ENCODE assay signal across 9 mouse cellular contexts in the genomic region with DNA sequence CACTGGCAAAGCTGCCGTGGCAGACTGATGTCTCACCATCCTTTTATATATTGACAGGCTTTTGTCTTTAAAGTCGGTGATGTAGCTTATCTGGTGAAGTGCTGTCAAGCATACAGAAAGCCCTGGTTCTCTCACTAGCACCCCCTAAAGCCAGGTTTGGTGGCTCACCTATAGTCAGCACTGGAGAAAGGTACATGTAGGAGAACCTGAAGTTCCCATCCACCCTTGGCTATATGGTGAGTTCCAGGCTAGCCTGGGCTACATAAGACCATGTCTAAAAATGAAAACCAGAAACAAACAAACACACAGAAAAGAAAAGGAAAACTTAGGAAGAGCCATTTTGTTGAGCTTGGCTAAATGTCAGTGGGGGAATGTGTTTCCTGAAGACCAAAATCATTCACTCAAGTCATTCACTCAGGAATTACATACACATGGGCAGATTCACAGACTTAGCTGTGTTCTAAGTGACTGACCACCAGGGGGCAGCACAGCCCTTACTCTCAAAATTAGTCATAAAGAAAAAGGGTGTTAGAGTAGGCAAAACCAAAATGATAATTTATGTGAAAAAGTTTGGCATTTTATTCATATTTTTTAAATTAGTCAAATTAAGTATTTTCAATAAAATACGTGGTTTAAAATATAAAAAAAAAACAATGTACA. TPM values are rescaled to one million over a fixed set of nuclear protein-coding genes. Genes with fewer than 3 reads are reported as not detected.
DNase-seq lines count a peak whose midpoint lies in the region; ATAC-seq lines count a peak whose summit lies in the region.
"Had no signal": no experiment of that assay in that cellular context is flagged by ENCODE, and none has a peak within 500 bp of the region (broad histone marks: within the 10 kb centered on the region; RNA-seq: fewer than 3 reads in every experiment).

No protein-coding gene starts in this region.

- no peaks in the 10 kb centered on the region for H3K4me1 ChIP-seq in forebrain, embryonic 15.5 days
- no peaks in the 10 kb centered on the region for H3K4me1 ChIP-seq in hindbrain, embryonic 16.5 days (ENCODE audit: control insufficient read depth, insufficient read depth, low read depth, low read length)
- H3K4me1 ChIP-seq in midbrain, embryonic 10.5 days = no peaks in the 10 kb centered on the region
- H3K4me1 ChIP-seq: limb, embryonic 13.5 days had no signal

- no peak overlapping the region for H3K9ac ChIP-seq in forebrain, embryonic 15.5 days (replicated peaks)
- no peak overlapping the region for H3K9ac ChIP-seq in hindbrain, embryonic 16.5 days (ENCODE audit: low read depth, low read length)
- H3K9ac ChIP-seq: limb, embryonic 13.5 days had no signal

- no peak overlapping the region for H3K27ac ChIP-seq in forebrain, embryonic 15.5 days (replicated peaks)
- H3K27ac ChIP-seq in hindbrain, embryonic 16.5 days (ENCODE audit: low read depth, low read length) = no peak overlapping the region
- no peak overlapping the region for H3K27ac ChIP-seq in midbrain, embryonic 10.5 days (replicated peaks)
- H3K27ac ChIP-seq: limb, embryonic 13.5 days had no signal

- no peak overlapping the region for H3K4me2 ChIP-seq in forebrain, embryonic 15.5 days (replicated peaks)
- no peak overlapping the region for H3K4me2 ChIP-seq in hindbrain, embryonic 16.5 days (ENCODE audit: low read length)
- H3K4me2 ChIP-seq: limb, embryonic 13.5 days had no signal

- H3K27me3 ChIP-seq in forebrain, embryonic 15.5 days = no peaks in the 10 kb centered on the region
- no peaks in the 10 kb centered on the region for H3K27me3 ChIP-seq in hindbrain, embryonic 16.5 days (replicated peaks; ENCODE audit: control insufficient read depth, insufficient read depth, low read length)
- H3K27me3 ChIP-seq in midbrain, embryonic 10.5 days (ENCODE audit: low read depth, poor library complexity, severe bottlenecking) = no peaks in the 10 kb centered on the region
- H3K27me3 ChIP-seq: limb, embryonic 13.5 days had no signal

- peak; percentile 74 for ATAC-seq in forebrain, embryonic 15.5 days (replicated peaks)
- ATAC-seq in hindbrain, embryonic 16.5 days = peak; percentile 71

- 65% methylated on average over 3 of the region's 3 CpGs for whole genome bisulfite sequencing in forebrain, embryonic 15.5 days
- 65% methylated on average over 3 of the region's 3 CpGs for WGBS in hindbrain, embryonic 16.5 days
- 67% methylated on average over 3 of the region's 3 CpGs for WGBS in midbrain, embryonic 10.5 days

- peaks cover 16% of the 10 kb centered on the region; the same call in 1 of the 2 replicates for H3K36me3 ChIP-seq in forebrain, embryonic 15.5 days
- 0 out of 2 replicates have a peak, but pooled peaks cover 5% of the 10 kb centered on the region for H3K36me3 ChIP-seq in hindbrain, embryonic 16.5 days (ENCODE audit: control insufficient read depth, insufficient read depth, low read length)
- H3K36me3 ChIP-seq in midbrain, embryonic 10.5 days = peaks cover 41% of the 10 kb centered on the region

- H3K4me3 ChIP-seq in forebrain, embryonic 15.5 days = no peak overlapping the region
- H3K4me3 ChIP-seq in hindbrain, embryonic 16.5 days (ENCODE audit: low read length) = no peak overlapping the region
- H3K4me3 ChIP-seq in midbrain, embryonic 10.5 days = no peak overlapping the region
- H3K4me3 ChIP-seq: limb, embryonic 13.5 days had no signal

- DNase-seq in NIH3T3 (ENCODE audit: low read depth) = peak; percentile 93
- DNase-seq in cerebellum, adult 11 months = peak; percentile 47
- DNase-seq in left cerebral cortex, adult 18-20 months (ENCODE audit: low spot score in 2 of 2) = peak; percentile 71 to 79
- peak; percentile 69 for DNase-seq in midbrain, embryonic 10.5 days (ENCODE audit: low spot score)
- DNase-seq in right cerebral cortex, postnatal 36 days (ENCODE audit: low spot score in 2 of 2) = peak; percentile 54 to 65
- peak; percentile 29 for DNase-seq in yolk sac, embryonic 10.5 days (ENCODE audit: low spot score)

- no peaks in the 10 kb centered on the region for H3K9me3 ChIP-seq in forebrain, embryonic 15.5 days
- H3K9me3 ChIP-seq in hindbrain, embryonic 16.5 days (ENCODE audit: control insufficient read depth, low read length) = no peaks in the 10 kb centered on the region
- H3K9me3 ChIP-seq in midbrain, embryonic 10.5 days (replicated peaks) = no peaks in the 10 kb centered on the region
- H3K9me3 ChIP-seq: limb, embryonic 13.5 days had no signal

RNA-seq across cellular contexts. Expression of gene Pot1b, which starts 10.1 kb away (rescaled TPM):
- polyA plus RNA-seq in forebrain, embryonic 15.5 days (2015; fragmentation: Nextera tagmentation; extraction: Ambion mirVana) = 9.0 and 9.8 TPM in 2 replicates
- polyA plus RNA-seq in hindbrain, embryonic 16.5 days (2015; fragmentation: Nextera tagmentation; extraction: Ambion mirVana) = 5.3 and 5.8 TPM in 2 replicates
- total RNA-seq in left cerebral cortex, adult 18-20 months (2021) = 1 to 10 TPM; 5.4 to 5.9 TPM
- polyA plus RNA-seq in midbrain, embryonic 10.5 days (2016; fragmentation: Nextera tagmentation; extraction: Ambion mirVana) = 10.3 and 11.3 TPM in 2 replicates

RNA-seq across cellular contexts. Expression of gene Adgre4, which starts 47.5 kb away (rescaled TPM):
- polyA plus RNA-seq in forebrain, embryonic 15.5 days (2015; fragmentation: Nextera tagmentation; extraction: Ambion mirVana) = 0.09 and 0.13 TPM in 2 replicates
- 0.09 and 0.15 TPM in 2 replicates for polyA plus RNA-seq in hindbrain, embryonic 16.5 days (2015; fragmentation: Nextera tagmentation; extraction: Ambion mirVana)
- total RNA-seq in left cerebral cortex, adult 18-20 months (2021) = under 1 TPM in 1 of 2 experiments, not detected in 1; 0.09 TPM
- polyA plus RNA-seq in midbrain, embryonic 10.5 days (2016; fragmentation: Nextera tagmentation; extraction: Ambion mirVana) = 0.10 and 0.14 TPM in 2 replicates

Comparison
In these comparisons a context has a peak if more than half of its experiments do, and no peak if none do; other contexts are left out.
1. DNase-seq: peak in every context shown above with its lines; median percentile 93 in NIH3T3; 75 in left cerebral cortex, adult 18-20 months; 69 in midbrain, embryonic 10.5 days; 60 in right cerebral cortex, postnatal 36 days; 47 in cerebellum, adult 11 months; 29 in yolk sac, embryonic 10.5 days.